Mouse (Mus musculus) large intestine, adult 2 months (tissue): ENCODE results near the gene Cramp1l. TPM values are rescaled to one million over a fixed set of nuclear protein-coding genes. Genes with fewer than 3 reads are reported as not detected.

ENCODE experiments used
- polyA plus RNA-seq: library from polyadenylated mRNA; depleted of rRNA; stranded (reverse); fragments of >200 nt; gene quantifications from 2 replicates; pipeline ENCODE4 v1.2.3, GENCODE M21; 2012; rRNA removed

Gene Cramp1l
- polyA plus RNA-seq, 1 experiment = 8.0 TPM

Other genes starting within 250 kb of the Cramp1l start
- 0.05 TPM in 1 of 2 replicates, not detected in the other for gene Meiob, start 211.5 kb downstream of the Cramp1l start, polyA plus RNA-seq
- 105 and 239 TPM in 2 replicates for gene Hagh, start 175.6 kb downstream of the Cramp1l start, polyA plus RNA-seq
- gene Fahd1, start 165.4 kb downstream of the Cramp1l start, polyA plus RNA-seq = 54.7 and 121 TPM in 2 replicates
- 1.1 and 1.4 TPM in 2 replicates for gene Igfals, start 149.8 kb downstream of the Cramp1l start, polyA plus RNA-seq
- 37.3 and 41.3 TPM in 2 replicates for gene Nubp2, start 129.4 kb downstream of the Cramp1l start, polyA plus RNA-seq
- gene Spsb3, start 129.1 kb downstream of the Cramp1l start, polyA plus RNA-seq = 57.4 and 70.5 TPM in 2 replicates
- gene Eme2, start 120.7 kb downstream of the Cramp1l start, polyA plus RNA-seq = 21.6 and 34.0 TPM in 2 replicates
- 119 and 144 TPM in 2 replicates for gene Mrps34, start 120.7 kb downstream of the Cramp1l start, polyA plus RNA-seq
- gene Nme3, start 119.3 kb downstream of the Cramp1l start, polyA plus RNA-seq = 61.2 and 62.9 TPM in 2 replicates
- gene Mapk8ip3, start 78.8 kb downstream of the Cramp1l start, polyA plus RNA-seq = 41.0 and 69.6 TPM in 2 replicates
- 35.4 and 42.4 TPM in 2 replicates for gene Jpt2, start 55.1 kb downstream of the Cramp1l start, polyA plus RNA-seq
- 7.8 and 9.4 TPM in 2 replicates for gene Ift140, start 297 bp upstream of the Cramp1l start, polyA plus RNA-seq
- 16.7 and 18.5 TPM in 2 replicates for gene Tmem204, start 67.8 kb upstream of the Cramp1l start, polyA plus RNA-seq
- gene Telo2, start 100.2 kb upstream of the Cramp1l start, polyA plus RNA-seq = 9.4 and 12.2 TPM in 2 replicates
- 0.07 and 0.10 TPM in 2 replicates for gene Ptx4, start 105.0 kb upstream of the Cramp1l start, polyA plus RNA-seq
- gene Clcn7, start 117.6 kb upstream of the Cramp1l start, polyA plus RNA-seq = 17.1 and 21.7 TPM in 2 replicates
- gene Ccdc154, start 146.7 kb upstream of the Cramp1l start, polyA plus RNA-seq = not detected in 2 replicates
- not detected in 2 replicates for gene Gm38655, start 159.7 kb upstream of the Cramp1l start, polyA plus RNA-seq
- 9.5 and 10.4 TPM in 2 replicates for gene BC003965, start 168.8 kb upstream of the Cramp1l start, polyA plus RNA-seq
- 6.0 and 9.8 TPM in 2 replicates for gene Unkl, start 172.6 kb upstream of the Cramp1l start, polyA plus RNA-seq
- gene Gnptg, start 224.3 kb upstream of the Cramp1l start, polyA plus RNA-seq = 36.1 and 37.5 TPM in 2 replicates
- 11.6 and 12.7 TPM in 2 replicates for gene Tsr3, start 224.4 kb upstream of the Cramp1l start, polyA plus RNA-seq
- gene Baiap3, start 240.6 kb upstream of the Cramp1l start, polyA plus RNA-seq = 7.8 and 11.9 TPM in 2 replicates